1 mouse cellular context compared by ENCODE assay signal in the genomic region with DNA sequence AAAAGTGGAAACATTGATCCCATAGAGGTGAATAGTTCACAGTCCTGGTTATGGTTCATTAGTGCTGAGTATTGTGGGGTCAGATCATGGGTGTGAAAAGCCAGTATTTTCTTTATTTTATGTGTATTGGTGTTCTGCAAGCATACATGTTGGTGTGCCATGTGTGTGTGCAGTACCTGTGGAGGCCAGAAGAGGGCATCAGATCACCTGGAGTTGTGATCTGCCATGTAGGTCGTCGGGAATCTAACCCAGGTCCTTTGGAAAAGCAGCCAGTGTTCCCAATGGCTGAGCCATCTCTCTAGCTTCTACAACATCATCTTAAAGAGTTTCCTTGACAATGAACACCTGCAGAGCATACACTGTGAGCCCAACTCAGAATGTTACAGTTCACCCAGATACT.
TF ChIP-seq lines count a peak whose summit lies in the region.

No protein-coding gene starts in this region.

TF ChIP-seq in MEL, 35 proteins besides CTCF, POLR2A, EP300 and RAD21 (continued from another document):
- TF ChIP-seq SMC3 (IDR thresholded peaks at IDR 0.05; ENCODE audit: low read depth, low read length): peak; percentile 30; the same call in 1 of the 2 replicates
- TF ChIP-seq MYB (IDR thresholded peaks at IDR 0.05; ENCODE audit: low read depth, low read length): no peak
